Mouse (Mus musculus): ENCODE results near the gene Hsf5. TPM values are rescaled to one million over a fixed set of nuclear protein-coding genes. Genes with fewer than 3 reads are reported as not detected.
A peak's percentile ranks its signal among the peaks of the same experiment; 100 is the strongest.

The Hsf5 gene
- total RNA-seq, 2 experiments from 2014 or later, result 0.56 to 0.90 TPM

DNA sequence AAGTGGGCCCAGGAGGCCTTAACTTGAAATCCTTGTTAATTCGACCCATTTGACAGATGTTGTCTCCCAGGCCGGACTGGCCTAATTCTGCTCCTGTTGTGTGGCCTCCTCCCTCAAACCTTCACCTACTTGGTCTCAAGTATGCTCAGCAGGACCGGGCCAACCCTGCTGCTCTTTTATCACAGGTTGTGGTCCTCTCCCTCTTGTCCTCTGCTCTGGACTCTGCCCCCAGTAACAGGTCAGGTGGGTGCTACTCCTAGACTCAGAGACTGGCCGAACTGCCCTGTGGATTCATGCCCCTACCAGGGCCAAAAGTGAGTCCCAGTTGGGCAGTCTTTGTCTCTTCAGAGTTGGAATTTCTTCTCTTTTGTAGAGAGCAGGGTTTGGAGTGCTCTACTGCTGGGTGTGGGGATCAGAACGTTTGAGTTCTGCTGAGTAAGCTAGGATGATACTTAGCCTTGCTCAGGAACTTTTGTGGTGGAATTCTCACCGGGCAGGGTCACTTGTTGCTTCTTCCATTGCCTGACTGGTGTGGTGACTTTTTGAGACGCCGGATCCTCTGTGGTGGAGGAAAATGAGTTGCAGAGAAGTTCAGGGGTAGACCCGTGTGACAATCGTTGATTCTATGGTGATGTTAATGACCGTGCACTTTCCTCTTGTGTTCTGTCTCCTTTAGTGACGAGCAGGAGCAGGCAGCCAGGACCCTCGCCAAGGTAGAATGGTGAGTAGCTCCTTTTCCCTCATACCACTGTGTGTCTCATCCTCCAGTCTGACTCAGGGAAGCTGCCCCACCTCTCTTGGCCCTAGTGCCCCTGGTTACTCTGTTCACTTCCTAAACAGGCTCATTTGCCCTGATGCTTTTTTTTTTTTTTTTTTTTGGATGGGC, 24.0 kb upstream of the Hsf5 start:
- no peak for DNase-seq (ENCODE audit: low spot score in 2 of 2)
- H3K27ac ChIP-seq, result peak overlapping the region; percentile 94
- no peak for TF ChIP-seq CTCF (conservative IDR thresholded peaks at IDR 0.05)
- H3K4me3 ChIP-seq, result peak overlapping the region; percentile 81

DNA sequence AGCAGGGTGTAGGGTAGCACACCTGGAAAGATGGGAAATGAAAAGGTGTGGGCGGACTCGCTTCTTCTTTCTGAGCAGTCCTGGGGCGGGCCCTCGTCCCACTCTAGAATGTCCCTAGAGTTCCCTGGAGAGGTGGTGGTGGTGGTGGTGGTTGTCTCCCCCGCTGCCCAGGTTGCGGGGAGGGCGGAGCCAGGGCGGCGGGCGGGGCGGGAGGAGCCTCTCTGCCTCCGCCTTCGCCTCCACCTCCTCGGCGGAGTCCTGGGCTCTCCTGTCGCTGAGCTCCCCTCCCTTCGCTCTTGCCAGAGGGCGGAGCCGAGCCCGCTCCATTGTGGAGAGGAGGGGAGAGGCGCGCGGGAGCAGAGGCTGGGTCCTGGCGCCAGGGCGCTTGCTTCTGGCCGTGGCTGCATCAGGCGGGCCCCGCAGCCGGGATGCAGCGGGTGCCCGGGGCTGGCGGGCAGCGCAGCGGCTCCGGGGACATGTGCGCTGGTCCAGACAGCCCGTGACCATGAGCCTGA, 21.6 kb upstream of the Hsf5 start:
- no peak for TF ChIP-seq CTCF (conservative IDR thresholded peaks at IDR 0.05)
- H3K4me3 ChIP-seq, result peak overlapping the region; percentile 78
- H3K27ac ChIP-seq, result peak overlapping the region; percentile 92
- peak; percentile 80 to 90 for DNase-seq (ENCODE audit: low spot score in 2 of 2)

DNA sequence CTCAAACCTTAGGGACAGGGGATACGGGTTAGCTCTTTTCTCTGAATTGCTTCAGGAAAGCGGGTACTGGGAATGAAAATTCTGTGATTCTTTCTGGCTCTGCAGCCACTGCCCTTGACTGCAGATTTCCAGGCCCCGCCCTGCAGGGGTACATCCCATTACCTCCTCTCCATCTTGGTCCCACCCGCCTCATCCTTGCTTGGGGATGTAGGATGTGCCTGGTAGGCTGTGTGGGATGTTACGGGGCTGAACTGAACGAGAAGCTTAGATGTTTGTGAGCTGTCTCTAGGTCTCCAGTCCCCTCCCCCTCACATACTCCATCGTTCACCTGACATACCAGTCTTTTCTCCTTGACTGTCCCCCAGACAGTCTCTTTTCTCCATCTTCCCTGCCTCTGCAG, 21.0 kb upstream of the Hsf5 start:
- no peak for TF ChIP-seq CTCF (conservative IDR thresholded peaks at IDR 0.05)
- peak overlapping the region; percentile 92 for H3K27ac ChIP-seq
- peak overlapping the region; percentile 78 for H3K4me3 ChIP-seq
- DNase-seq (ENCODE audit: low spot score in 2 of 2), result no peak

DNA sequence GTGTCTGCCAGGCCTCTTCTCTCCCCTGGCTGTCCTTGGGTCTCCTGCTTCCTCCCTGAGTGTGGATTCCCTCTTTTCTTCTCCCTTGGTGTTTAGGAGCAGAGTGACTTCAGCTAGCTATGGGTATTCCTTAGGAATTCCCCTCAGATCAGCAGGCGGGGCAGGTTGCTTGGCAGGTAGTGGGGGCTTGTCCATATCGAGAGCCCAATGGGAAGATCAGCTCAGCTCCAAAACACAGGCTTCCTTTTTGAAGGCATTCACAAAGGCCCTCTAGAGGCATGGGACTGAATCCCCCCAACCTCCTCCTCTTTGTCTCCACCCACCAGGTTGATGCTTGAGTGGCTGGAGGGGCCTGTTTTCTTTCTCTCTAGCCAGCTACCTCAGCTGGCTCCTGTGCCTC, 20.5 kb upstream of the Hsf5 start:
- Histone ChIP-seq H3K4me3 (peak overlapping the region; percentile 78), H3K27ac (peak overlapping the region; percentile 10; the same call in 1 of the 2 replicates)
- DNase-seq (ENCODE audit: low spot score in 2 of 2), result no peak
- TF ChIP-seq CTCF (conservative IDR thresholded peaks at IDR 0.05), result peak; percentile 43

DNA sequence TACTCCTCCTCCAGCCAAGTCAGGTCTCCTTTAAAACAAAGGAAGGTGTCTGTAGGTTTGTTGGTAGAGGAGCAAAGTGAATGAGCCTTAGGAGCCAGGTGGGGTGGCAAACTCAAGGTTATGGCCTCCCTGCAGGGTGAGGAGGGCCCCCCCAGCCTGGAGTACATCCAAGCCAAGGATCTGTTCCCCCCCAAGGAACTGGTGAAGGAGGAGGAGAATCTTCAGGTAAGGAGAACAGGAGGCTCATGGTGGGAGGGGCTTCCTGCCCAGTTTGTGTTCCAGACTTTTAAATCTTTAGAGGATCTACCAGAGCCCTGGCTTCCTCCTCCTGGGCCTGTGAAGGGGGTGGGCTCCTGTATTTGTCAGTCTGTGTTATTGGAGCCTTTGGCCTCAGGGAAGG, 19.9 kb upstream of the Hsf5 start:
- peak overlapping the region; percentile 10; the same call in 1 of the 2 replicates for H3K27ac ChIP-seq
- TF ChIP-seq CTCF (conservative IDR thresholded peaks at IDR 0.05), result no peak
- no peak for DNase-seq (ENCODE audit: low spot score in 2 of 2)
- no peak overlapping the region for H3K4me3 ChIP-seq

DNA sequence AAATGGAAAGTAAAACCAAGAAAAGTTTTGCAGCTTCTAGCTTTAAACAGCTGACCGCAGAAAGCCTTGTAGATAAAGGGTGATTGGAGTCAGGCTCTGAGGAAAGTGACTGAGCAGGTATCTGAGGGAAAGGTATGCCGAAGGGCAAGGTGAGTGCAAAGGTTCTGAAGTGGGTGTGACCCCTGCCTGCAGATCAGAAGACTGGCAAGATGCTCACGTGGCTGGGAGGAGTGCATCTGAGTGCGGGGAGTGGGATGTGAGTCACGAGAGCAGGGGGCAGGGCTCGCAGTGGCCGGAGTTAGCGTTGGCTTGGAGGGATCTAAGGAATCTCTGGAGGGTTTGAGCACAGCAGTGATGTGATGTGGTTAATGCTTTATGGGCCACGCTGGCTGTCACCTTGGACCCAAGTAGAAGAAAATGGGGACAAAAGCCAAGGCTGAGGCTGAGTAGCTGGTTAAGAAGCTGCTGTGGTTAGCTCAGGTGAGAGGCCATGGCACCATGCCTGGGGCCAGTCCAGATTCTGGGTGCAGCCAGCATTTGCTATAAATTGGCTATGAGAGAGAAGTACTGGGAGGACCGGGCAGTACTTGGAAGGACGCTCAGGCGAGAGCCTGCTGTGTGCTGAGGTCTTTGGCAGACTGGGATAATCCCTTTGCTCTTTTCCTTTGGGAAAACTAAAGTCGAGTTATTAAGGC, 17.4 kb upstream of the Hsf5 start:
- no peak overlapping the region for H3K4me3 ChIP-seq
- no peak for TF ChIP-seq CTCF (conservative IDR thresholded peaks at IDR 0.05)
- no peak for DNase-seq (ENCODE audit: low spot score in 2 of 2)

DNA sequence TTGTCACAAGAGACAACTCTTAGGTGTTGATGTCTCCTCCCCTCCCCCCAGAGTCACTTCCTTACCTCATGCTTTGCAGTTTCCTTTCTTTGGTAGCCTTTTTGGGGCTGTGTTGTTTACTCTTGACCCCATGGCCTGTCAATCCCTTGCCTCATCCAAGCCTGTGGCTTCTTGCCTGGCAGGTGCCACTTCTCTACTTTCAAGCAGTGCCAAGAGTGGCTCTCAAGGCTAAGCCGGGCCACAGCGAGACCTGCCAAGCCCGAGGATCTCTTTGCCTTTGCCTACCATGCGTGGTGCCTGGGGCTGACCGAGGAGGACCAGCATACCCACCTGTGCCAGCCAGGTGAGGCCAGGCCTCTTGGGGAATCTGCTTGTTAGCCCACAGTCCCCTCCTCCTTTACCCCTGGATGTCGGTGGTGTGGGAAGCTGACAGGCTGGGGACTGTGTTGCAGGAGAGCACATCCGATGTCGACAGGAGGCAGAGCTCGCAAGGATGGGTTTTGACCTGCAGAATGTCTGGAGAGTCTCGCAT, 16.6 kb upstream of the Hsf5 start:
- DNase-seq (ENCODE audit: low spot score in 2 of 2), result no peak
- no peak for TF ChIP-seq CTCF (conservative IDR thresholded peaks at IDR 0.05)
- Histone ChIP-seq H3K27ac (no peak overlapping the region), H3K4me3 (no peak overlapping the region)

More for the DNA sequence above, 17.4 kb upstream of the Hsf5 start:
- no peak overlapping the region for H3K27ac ChIP-seq

DNA sequence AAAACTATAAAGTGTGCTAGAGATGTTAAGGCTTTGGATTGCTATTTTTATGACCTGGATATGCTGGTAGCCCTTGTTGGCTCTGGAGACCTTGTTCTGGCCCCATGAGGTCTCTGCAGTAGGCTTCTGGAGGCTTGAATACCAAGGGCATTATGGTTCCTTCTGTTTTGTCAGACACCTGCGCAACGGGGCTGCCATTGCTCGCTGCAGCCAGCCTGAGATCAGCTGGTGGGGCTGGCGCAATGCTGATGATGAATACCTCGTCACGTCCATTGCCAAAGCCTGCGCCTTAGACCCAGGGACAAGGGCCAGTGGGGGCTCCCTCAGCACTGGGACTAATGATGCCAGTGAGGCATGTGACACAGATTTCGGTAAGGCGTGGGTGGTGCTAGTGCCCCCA, 14.7 kb upstream of the Hsf5 start:
- H3K4me3 ChIP-seq, result no peak overlapping the region
- TF ChIP-seq CTCF (conservative IDR thresholded peaks at IDR 0.05), result no peak
- DNase-seq (ENCODE audit: low spot score in 2 of 2), result no peak

DNA sequence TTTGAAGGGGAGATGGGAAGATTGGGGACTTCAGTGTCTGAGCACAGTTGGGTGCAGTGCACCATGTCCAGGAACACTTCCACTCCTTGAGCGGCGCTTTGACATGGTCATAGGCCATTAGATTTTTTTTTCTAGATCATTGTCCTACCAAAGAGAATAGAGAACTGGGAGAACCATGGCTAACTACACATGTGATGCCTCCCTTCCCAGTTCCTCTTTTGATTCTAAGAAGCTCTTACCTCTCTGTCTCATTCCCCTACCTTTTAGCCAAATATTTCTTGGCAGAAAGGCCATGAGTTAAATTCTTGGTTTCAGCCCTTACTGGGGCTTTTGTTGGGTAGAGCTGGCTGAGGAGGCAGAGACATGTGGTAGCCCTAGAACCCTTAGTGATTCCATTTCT, 13.4 kb upstream of the Hsf5 start:
- no peak overlapping the region for H3K4me3 ChIP-seq
- TF ChIP-seq CTCF (conservative IDR thresholded peaks at IDR 0.05), result no peak
- no peak for DNase-seq (ENCODE audit: low spot score in 2 of 2)
- H3K27ac ChIP-seq, result no peak overlapping the region

More for the DNA sequence above, 14.7 kb upstream of the Hsf5 start:
- no peak overlapping the region for H3K27ac ChIP-seq

DNA sequence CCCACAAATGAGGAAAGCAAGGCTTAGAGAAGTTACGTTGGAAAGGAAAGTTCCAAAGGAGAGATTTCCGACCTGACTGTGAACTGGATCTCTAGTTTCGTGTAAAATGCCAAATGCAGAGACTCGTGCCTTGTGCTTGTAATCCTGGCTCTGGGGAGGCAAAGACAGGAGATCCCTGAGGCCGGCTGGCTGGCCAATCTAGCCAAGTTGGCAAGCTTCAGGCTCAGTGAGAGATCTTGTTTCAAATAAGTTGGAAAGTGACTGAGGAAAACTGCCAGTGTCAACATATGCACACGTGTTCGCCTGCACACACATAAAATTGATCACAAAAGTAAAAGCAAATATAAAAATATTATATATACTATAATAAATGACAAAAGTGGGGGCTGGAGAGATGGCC, 7.7 kb upstream of the Hsf5 start:
- TF ChIP-seq CTCF (conservative IDR thresholded peaks at IDR 0.05), result no peak
- Histone ChIP-seq H3K27ac (no peak overlapping the region), H3K4me3 (no peak overlapping the region)
- DNase-seq (ENCODE audit: low spot score in 2 of 2), result no peak

DNA sequence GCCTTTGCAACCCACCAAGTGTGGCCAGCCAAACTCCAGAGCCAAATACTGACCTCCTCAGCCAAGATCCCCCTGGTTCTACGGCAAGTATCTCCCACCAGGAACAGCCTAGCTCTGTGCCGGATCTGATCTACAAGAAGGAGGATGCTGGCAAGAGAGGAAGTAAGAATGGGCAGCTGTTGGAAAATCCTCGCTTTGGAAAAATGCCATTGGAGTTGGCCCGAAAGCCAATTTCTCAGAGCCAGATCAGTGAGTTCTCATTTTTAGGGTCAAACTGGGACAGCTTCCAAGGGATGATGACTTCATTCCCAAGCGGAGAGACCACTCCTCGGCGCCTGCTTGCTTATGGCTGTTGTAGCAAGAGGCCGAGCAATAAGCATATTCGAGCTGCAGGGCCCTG, 5.4 kb upstream of the Hsf5 start:
- peak overlapping the region; percentile 46; the same call in 1 of the 2 replicates for H3K27ac ChIP-seq
- TF ChIP-seq CTCF (conservative IDR thresholded peaks at IDR 0.05), result no peak
- DNase-seq (ENCODE audit: low spot score in 2 of 2), result no peak
- no peak overlapping the region for H3K4me3 ChIP-seq

DNA sequence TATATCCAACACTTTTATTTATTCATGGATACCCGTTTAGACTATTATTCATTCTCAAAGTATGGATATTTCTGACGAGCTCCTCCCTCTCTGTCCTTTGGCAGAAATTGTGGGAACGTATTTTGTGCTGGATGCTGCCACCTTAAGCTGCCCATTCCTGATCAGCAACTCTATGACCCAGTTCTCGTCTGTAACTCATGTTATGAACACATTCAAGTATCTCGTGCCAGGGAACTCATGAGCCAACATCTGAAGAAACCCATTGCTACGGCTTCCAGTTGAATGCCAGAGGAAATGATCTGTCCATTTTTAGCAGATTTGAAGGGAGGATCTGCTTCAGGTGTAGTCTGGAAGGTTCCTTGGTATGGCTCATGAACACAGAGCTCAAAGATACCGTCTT, 3.0 kb upstream of the Hsf5 start:
- Histone ChIP-seq H3K4me3 (no peak overlapping the region), H3K27ac (no peak overlapping the region)
- no peak for TF ChIP-seq CTCF (conservative IDR thresholded peaks at IDR 0.05)
- DNase-seq (ENCODE audit: low spot score in 2 of 2), result peak in 1 of 2 experiments; percentile 1

DNA sequence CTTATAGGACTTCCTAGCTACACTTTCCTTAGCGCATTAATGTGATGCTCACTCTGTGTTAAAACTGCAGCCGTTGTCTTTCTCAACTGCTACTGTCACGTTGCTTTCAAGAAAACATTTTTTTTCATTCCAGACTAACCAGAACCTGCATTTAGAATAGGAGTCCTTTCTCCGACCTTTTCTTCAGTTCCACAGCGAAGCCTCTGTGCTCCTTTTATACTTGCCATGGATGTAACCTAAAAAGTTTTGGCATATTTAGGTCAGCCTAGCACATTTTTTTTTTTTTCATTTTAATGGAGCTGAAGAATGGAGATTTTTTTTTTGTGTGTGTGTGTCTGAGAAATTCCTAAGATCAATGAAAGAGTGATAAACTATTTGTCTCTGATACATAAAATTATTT, 1.4 kb upstream of the Hsf5 start:
- TF ChIP-seq CTCF (conservative IDR thresholded peaks at IDR 0.05), result no peak
- H3K4me3 ChIP-seq, result no peak overlapping the region
- DNase-seq (ENCODE audit: low spot score in 2 of 2), result no peak
- peak overlapping the region; percentile 32; the same call in 1 of the 2 replicates for H3K27ac ChIP-seq

All from layer of hippocampus, adult 2 months (tissue).